Mouse (Mus musculus): ENCODE measurements around the gene Fam71e2.

DNA sequence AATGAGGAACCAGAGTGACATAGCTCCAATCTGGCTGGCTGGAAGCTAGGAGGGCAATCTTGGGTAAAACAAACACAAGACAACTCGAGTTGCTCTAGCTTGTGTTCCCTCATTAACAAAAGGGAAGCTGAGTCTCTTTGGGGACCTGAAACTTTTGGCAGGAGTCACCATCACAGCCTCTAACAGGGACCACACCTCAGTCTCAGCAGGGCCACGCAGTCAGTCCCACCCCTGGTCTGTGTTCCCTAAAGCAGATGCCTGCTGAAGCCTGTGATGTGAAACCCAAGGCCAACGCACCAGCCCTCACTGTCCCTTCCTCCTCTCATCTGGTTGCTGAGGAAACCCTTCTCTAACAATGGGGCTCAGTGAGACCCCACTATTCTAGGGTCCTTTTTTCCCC is 11.0 kb upstream of the Fam71e2 start:
- TF ChIP-seq CTCF (IDR thresholded peaks at IDR 0.05; ENCODE audit: borderline replicate concordance, control insufficient read depth, extremely low read depth, insufficient read depth, low read length, poor library complexity) (no peak), POLR2A (IDR thresholded peaks at IDR 0.05; ENCODE audit: control insufficient read depth, extremely low read depth, insufficient read depth, low read length, poor library complexity) (no peak)
